Mouse (Mus musculus) lung, adult 2 months (tissue): ENCODE data around the gene Nol6. TPM values are rescaled to one million over a fixed set of nuclear protein-coding genes. Genes with fewer than 3 reads are reported as not detected.
"Not testable (repeated sequence)": the region's sequence is repeated elsewhere in the genome, so short reads cannot be mapped to it uniquely, and the experiment has no call there.

Experiments
- DNase-seq: peaks from one replicate; pipeline ENCODE4 v3.0.0; 2022
- H3K4me1 ChIP-seq: fragments of 200-500 bp; 2 replicates; pipeline ENCODE4 v1.6.1; 2011; ENCODE audit warnings: low read length; ENCODE audit not compliant: control insufficient read depth, insufficient read depth
- H3K4me3 ChIP-seq: fragments of 200-500 bp; replicated peaks from 2 replicates; pipeline ENCODE3; 2011; ENCODE audit warnings: low read depth, mild to moderate bottlenecking, control low read depth, low read length; ENCODE audit errors: extremely low read depth
- CTCF ChIP-seq: fragments of 200-500 bp; IDR thresholded peaks from 2 replicates; pipeline ENCODE4 v1.5.1; 2011; ENCODE audit warnings: mild to moderate bottlenecking, low read length, control low read depth; ENCODE audit not compliant: insufficient read depth
- POLR2A ChIP-seq: fragments of 200-500 bp; IDR thresholded peaks from 2 replicates; pipeline ENCODE4 v1.6.1; 2011; ENCODE audit warnings: low read depth, mild to moderate bottlenecking, control low read depth, low read length, borderline replicate concordance; ENCODE audit errors: extremely low read depth
- WGBS: fragments of 180-500 bp; shearing (Covaris S2); methylation state at CpG from one replicate; pipeline ENCODE4 v1.1.7; 2018; 5-methylcytosine and 5-hydroxymethylcytosine counted together
- polyA plus RNA-seq: library from polyadenylated mRNA; depleted of rRNA; stranded (reverse); fragments of >200 nt; gene quantifications from 2 replicates; pipeline ENCODE4 v1.2.3, GENCODE M21; 2012

The Nol6 gene
- polyA plus RNA-seq, 1 experiment, result 32.1 TPM

DNA sequence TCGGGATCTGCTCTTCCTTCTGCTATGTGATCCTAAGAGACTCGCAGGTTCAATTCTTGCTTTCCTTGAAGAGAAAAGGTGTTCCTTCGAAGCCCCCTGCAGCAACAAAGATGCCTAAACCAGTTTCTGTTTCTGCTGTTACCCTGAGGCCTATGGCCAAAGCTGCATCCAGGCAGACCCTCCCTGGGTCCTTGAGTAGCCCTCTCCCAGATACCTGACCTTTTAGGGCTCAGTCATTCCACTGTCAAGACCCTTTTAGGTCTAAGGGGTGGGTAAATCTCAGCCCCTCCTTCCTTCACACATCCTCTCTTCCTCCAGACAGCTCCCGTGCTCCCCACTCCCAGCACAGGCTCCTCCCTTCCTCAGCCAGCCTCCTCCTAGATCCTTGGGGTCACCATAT lies 35.1 kb downstream of the Nol6 start:
- TF ChIP-seq CTCF, result no peak
- TF ChIP-seq POLR2A, result no peak
- WGBS, result 77% methylated on average over 4 of the region's 4 CpGs
- Histone ChIP-seq H3K4me3 (no peak overlapping the region), H3K4me1 (no peaks in the 10 kb centered on the region)
- no peak for DNase-seq

DNA sequence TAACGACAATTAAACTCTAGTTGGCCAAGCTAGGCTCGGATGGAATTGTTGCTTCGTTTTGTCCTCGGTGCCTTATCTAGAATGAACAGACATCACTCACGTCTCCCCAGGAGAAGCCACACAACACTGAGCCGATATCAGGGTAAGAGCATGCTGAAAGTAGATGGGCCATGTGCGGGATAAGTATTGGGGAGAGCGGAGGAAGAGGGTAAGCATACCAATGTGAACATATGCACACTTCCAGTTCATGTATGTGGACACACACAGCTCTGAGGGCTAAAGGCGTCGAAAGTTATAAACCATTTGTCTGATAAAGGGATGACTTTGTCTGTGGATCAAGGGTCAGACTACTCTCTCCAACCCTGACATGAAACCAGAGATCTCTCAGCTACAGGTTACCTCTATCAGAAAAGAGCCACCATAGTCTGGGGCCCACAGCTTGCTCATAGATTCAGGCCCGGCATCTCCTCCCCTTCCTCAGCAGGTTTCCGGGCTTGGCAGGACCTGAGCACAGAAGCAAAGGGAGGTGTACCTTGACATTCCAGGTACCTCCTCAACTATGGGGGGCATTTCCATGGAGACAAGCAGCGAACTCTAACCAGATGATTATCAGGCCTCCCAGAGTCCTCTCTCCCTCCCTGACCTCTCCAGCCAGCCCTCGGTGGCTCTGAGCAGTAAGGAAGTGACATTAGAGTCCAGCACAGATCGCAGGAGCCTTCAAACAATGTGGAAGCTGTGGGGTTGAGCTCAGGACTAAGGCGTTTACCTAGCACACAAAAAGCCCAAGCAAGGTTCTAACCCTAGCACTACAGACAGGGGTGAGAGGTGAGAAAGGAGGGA lies 36.6 kb downstream of the Nol6 start:
- 77% methylated on average over 16 of the region's 16 CpGs for WGBS
- TF ChIP-seq POLR2A (no peak), CTCF (no peak)
- no peaks in the 10 kb centered on the region for H3K4me1 ChIP-seq
- no peak overlapping the region for H3K4me3 ChIP-seq
- no peak for DNase-seq

DNA sequence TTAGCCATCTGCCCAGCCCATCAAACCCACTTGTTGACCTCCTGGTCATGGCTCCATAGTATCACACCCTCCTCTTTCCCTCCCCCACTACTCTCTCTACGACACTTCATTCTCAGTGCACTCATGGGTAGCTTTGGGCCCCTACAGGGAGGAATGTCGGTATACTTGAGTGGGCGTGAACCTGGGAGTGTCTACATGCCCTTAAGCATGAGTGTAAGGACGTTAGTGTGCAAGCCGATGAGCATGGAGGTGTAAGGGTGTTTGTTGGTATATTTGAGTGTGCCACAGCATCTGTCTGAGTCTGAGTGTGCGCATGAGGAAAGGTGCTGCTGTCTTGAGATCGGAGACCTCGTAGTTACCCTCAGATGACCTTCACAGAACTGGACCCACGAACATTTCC lies 37.3 kb downstream of the Nol6 start:
- H3K4me1 ChIP-seq, result no peaks in the 10 kb centered on the region
- 65% methylated on average over 9 of the region's 9 CpGs for WGBS
- DNase-seq, result no peak
- no peak overlapping the region for H3K4me3 ChIP-seq
- no peak for TF ChIP-seq POLR2A
- TF ChIP-seq CTCF, result no peak

DNA sequence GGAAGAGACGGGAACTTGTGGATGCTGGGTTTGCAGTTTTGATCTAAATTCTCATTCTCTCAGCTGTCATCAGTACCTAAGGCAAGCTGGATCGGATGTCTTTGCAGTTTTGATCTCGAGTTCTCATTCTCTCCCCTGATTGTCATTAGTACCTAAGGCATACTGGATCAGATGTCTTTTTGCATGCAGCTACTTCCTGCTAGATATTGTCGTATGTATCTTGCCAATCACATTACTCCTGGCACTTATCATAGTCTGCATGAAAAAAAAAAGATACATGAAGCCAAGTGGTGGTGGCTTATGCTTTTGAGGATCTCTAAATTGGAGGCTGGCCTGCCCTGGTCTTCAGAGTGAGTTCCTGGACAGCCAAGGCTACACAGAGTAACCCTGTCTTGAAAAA lies 39.4 kb downstream of the Nol6 start:
- WGBS, result 80% methylated on average over 4 of the region's 4 CpGs
- H3K4me3 ChIP-seq, result no peak overlapping the region
- H3K4me1 ChIP-seq, result no peaks in the 10 kb centered on the region
- no peak for DNase-seq
- TF ChIP-seq POLR2A, result no peak
- TF ChIP-seq CTCF, result no peak

DNA sequence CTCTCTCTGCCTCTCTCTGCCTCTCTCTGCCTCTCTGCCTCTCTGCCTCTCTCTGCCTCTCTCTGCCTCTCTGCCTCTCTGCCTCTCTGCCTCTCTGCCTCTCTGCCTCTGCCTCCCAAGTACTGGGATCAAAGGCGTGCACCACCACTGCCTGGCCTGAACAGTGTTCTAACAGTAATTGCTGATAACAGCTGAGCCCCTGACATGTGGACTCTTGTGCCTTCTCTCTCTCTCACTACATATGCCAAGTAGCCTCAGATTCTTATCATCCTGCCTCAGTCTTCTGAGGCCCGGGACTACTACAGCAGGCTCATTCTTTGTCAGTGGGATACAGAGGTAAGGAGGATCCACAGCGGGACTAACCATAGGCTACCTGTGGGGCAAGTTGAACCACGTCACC lies 41.5 kb downstream of the Nol6 start:
- not testable (repeated sequence) for DNase-seq, H3K4me3 ChIP-seq, H3K4me1 ChIP-seq
- 50% methylated on average over 4 of the region's 4 CpGs for WGBS

- DNase-seq, result no peak
- H3K4me1 ChIP-seq, result no peaks in the 10 kb centered on the region
- no peak for TF ChIP-seq CTCF
- no peak for TF ChIP-seq POLR2A
- 74% methylated on average over 5 of the region's 5 CpGs for WGBS
- no peak overlapping the region for H3K4me3 ChIP-seq
These were observed 42.5 kb downstream of the Nol6 start for GRCm38 (mm10) chr4:41081733-41082132.

DNA sequence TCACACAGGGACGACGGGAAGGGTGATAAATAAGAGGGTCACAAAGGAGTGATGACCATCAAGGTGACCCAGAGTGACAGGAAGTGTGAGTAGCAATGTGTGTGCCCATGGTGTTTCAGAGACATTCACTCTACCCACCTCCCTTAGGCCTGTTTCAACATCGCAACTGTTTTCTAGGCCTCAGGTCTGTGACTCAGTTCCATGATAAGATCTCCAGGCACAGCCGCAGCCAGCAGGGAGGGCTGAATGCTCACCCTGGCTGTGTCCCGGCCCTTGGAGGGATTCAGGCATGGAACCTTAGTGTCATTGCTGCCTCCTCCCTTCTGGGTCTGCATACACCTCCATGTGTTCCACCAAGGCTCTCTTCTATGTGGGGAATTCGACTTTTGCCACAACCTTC lies 45.5 kb downstream of the Nol6 start:
- DNase-seq, result no peak
- 59% methylated on average over 6 of the region's 6 CpGs for WGBS
- TF ChIP-seq POLR2A, result no peak
- TF ChIP-seq CTCF, result no peak
- Histone ChIP-seq H3K4me3 (no peak overlapping the region), H3K4me1 (no peaks in the 10 kb centered on the region)

DNA sequence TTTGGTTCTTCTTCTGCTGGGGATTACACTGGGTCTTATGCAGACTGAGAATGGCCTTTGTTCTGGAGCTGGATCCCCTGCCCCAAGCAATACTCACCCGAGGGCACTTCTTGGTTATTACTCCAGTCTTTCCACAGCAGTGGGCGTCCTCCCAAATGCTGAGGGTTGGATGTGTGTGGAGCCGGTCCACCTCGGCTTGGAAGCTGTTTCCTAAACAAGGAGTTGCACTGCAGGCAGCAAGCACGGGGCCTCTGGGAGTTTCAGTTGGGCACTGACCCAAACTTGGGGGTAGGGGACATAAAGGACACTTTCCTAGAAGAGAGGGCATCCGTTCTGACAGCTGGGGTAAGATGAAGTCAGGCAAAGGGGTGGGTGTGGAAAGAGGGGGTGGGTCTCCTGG lies 49.8 kb downstream of the Nol6 start:
- TF ChIP-seq CTCF (no peak), POLR2A (no peak)
- no peak for DNase-seq
- Histone ChIP-seq H3K4me3 (no peak overlapping the region), H3K4me1 (no peaks in the 10 kb centered on the region)
- 59% methylated on average over 6 of the region's 6 CpGs for WGBS

DNA sequence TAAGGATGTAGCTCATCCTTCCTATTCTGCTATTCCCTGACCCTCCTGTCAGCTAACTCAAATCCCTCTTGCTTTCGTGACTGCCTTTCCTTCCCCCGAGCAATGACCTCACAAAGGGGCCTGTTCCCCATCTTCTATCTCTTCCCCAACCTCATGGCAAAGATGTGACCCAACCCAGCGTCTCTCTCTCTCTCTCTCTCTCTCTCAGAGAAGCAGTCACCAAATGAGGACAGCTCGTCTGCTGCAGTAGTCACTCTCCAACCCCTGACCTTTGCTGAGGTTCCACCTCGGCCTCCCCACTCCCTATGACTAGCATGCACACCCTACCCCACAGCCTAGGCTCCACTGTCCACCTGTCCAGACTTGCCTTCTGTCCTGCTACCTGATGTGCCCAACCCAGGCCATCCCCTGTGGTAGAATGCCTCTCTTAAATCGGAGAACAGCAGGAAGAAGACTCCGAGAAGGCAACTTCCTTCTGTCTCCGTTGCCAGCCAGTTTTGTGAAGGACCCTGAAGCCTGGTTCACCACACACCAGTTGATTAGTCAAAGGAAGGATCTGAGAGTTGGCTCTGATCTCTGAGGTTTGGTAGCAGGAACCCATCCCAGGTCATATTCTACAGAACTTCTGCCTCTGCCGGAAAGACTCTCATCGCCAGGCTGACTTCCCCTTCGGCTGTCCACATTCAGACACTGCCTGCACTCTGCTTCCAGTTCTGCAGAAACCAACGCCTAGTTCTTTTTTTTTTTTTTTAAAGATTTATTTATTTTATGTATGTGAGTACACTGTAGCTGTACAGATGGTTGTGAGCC lies 51.0 kb downstream of the Nol6 start:
- Histone ChIP-seq H3K4me1 (no peaks in the 10 kb centered on the region), H3K4me3 (no peak overlapping the region)
- 63% methylated on average over 12 of the region's 12 CpGs for WGBS
- TF ChIP-seq POLR2A (no peak), CTCF (no peak)
- no peak for DNase-seq
